ENCODE assay signal across 8 mouse cellular contexts in genomic region chr14:106439282-106439681, GRCm38 (mm10).
DNase-seq lines count a peak whose midpoint lies in the region; ATAC-seq and TF ChIP-seq lines count a peak whose summit lies in the region.
"Had no signal": no experiment of that assay in that cellular context is flagged by ENCODE, and none has a peak within 500 bp of the region (broad histone marks: within the 10 kb centered on the region; RNA-seq: fewer than 3 reads in every experiment).

No protein-coding gene starts in this region.

- intact Hi-C loops in gastrocnemius, postnatal 14 days (cut with DNase I; ENCODE audit: low total_unique reads): loop anchor here (10.0 kb wide), 1 partner anchor 56 kb away; no protein-coding TSS in a partner anchor

- WGBS in liver, postnatal 0 days (ENCODE audit: insufficient replicate concordance): 19% methylated on average over 5 of the region's 5 CpGs

- peak; percentile 62 for TF ChIP-seq CTCF in E14TG2a.4 (conservative IDR thresholded peaks at IDR 0.05; ENCODE audit: low read length)
- peak; percentile 78 for TF ChIP-seq CTCF in liver, postnatal 0 days (IDR thresholded peaks at IDR 0.05; ENCODE audit: low read depth)

- H3K27me3 ChIP-seq in E14TG2a.4 (ENCODE audit: insufficient read depth, low read length): no peaks in the 10 kb centered on the region
- H3K27me3 ChIP-seq in liver, postnatal 0 days (ENCODE audit: insufficient read depth, low read length): no peaks in the 10 kb centered on the region
- H3K27me3 ChIP-seq: hindbrain, embryonic 15.5 days had no signal

- H3K9ac ChIP-seq in liver, postnatal 0 days (replicated peaks): no peak overlapping the region
- H3K9ac ChIP-seq: hindbrain, embryonic 15.5 days had no signal

- H3K27ac ChIP-seq in liver, postnatal 0 days (ENCODE audit: low read depth): no peak overlapping the region
- H3K27ac ChIP-seq: hindbrain, embryonic 15.5 days had no signal

- no peak for TF ChIP-seq EP300 in liver, postnatal 0 days (IDR thresholded peaks at IDR 0.05; ENCODE audit: low read depth)

- peaks cover 12% of the 10 kb centered on the region for H3K9me3 ChIP-seq in E14TG2a.4 (ENCODE audit: low read length)
- no peaks in the 10 kb centered on the region for H3K9me3 ChIP-seq in liver, postnatal 0 days (ENCODE audit: low read length)
- H3K9me3 ChIP-seq: hindbrain, embryonic 15.5 days had no signal

- no peak overlapping the region for H3K4me2 ChIP-seq in liver, postnatal 0 days (ENCODE audit: low read depth, low read length)
- H3K4me2 ChIP-seq: hindbrain, embryonic 15.5 days had no signal

- peak; percentile 55 for DNase-seq in R1 (ENCODE audit: low read depth, low spot score)
- DNase-seq in gastrocnemius, postnatal 14 days: peak; percentile 64
- DNase-seq in kidney, postnatal 14 days: peak; percentile 66
- peak; percentile 38 for DNase-seq in liver, postnatal 0 days
- peak; percentile 74 to 83 for DNase-seq in right cerebral cortex, adult 2 months (ENCODE audit: low spot score in 2 of 2)

- H3K4me1 ChIP-seq in E14TG2a.4 (replicated peaks; ENCODE audit: low read depth, low read length): no peaks in the 10 kb centered on the region
- H3K4me1 ChIP-seq in liver, postnatal 0 days (ENCODE audit: insufficient read depth): no peaks in the 10 kb centered on the region
- H3K4me1 ChIP-seq: hindbrain, embryonic 15.5 days had no signal

- ATAC-seq in common myeloid progenitor, adult 5-6 weeks (replicated peaks; ENCODE audit: low read depth, poor library complexity, severe bottlenecking): peak; percentile 96
- no peak for ATAC-seq in liver, postnatal 0 days

- no peak overlapping the region for H3K4me3 ChIP-seq in E14TG2a.4 (replicated peaks; ENCODE audit: low read length)
- H3K4me3 ChIP-seq in liver, postnatal 0 days (ENCODE audit: low read depth, low read length): no peak overlapping the region
- H3K4me3 ChIP-seq: hindbrain, embryonic 15.5 days had no signal

- H3K36me3 ChIP-seq in E14TG2a.4 (ENCODE audit: insufficient read depth, low read length): no peaks in the 10 kb centered on the region
- no peaks in the 10 kb centered on the region for H3K36me3 ChIP-seq in liver, postnatal 0 days (replicated peaks; ENCODE audit: insufficient read depth, low read length)
- H3K36me3 ChIP-seq: hindbrain, embryonic 15.5 days had no signal
